13 mouse cellular contexts compared by ENCODE assay signal in the genomic region with DNA sequence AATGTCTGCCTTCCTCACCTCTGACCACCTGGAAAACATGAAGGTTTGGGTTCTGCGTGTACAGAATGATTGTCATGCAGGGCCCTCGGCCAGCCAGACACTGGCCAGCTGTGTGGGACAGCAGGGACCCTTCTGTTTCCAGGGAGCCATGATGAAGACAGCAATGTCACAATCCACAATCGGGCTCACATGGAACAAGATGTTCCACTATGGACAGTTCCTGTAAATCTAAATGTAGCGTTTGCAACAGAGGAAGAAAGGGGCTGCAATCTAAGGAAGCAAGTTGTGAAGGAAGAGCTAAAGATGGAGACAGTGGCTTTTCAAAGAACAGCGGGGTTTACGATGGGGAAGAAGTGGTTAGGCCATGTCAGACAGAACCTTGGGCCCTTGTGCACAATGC.
DNase-seq lines count a peak whose midpoint lies in the region; ATAC-seq and TF ChIP-seq lines count a peak whose summit lies in the region.
"Had no signal": no experiment of that assay in that cellular context is flagged by ENCODE, and none has a peak within 500 bp of the region (broad histone marks: within the 10 kb centered on the region; RNA-seq: fewer than 3 reads in every experiment).

No protein-coding gene starts in this region.

- no peak for TF ChIP-seq CTCF in gastrocnemius, adult 2 months (IDR thresholded peaks at IDR 0.05)
- TF ChIP-seq CTCF in lung, postnatal 0 days (IDR thresholded peaks at IDR 0.05): no peak
- no peak for TF ChIP-seq CTCF in thymus, adult 2 months (IDR thresholded peaks at IDR 0.05; ENCODE audit: borderline replicate concordance, control insufficient read depth, extremely low read depth, insufficient read depth, low read length, poor library complexity)

- H3K4me1 ChIP-seq in kidney, embryonic 16.5 days (ENCODE audit: insufficient read depth, low read length): peaks cover 7% of the 10 kb centered on the region; the same call in 1 of the 2 replicates
- peaks cover 6% of the 10 kb centered on the region; the same call in 1 of the 2 replicates for H3K4me1 ChIP-seq in lung, postnatal 0 days (ENCODE audit: insufficient read depth, low read depth, low read length)
- peaks cover 14% of the 10 kb centered on the region for H3K4me1 ChIP-seq in thymus, adult 2 months (replicated peaks; ENCODE audit: control insufficient read depth, insufficient read depth, low read length)
- H3K4me1 ChIP-seq: hindbrain, embryonic 15.5 days; neural tube, embryonic 15.5 days had no signal

- 78% methylated on average over 6 of the region's 6 CpGs for WGBS in kidney, embryonic 16.5 days
- 46% methylated on average over 6 of the region's 6 CpGs for WGBS in lung, postnatal 0 days
- WGBS in thymus, adult 2 months: 37% methylated on average over 6 of the region's 6 CpGs

- H3K27me3 ChIP-seq in kidney, embryonic 16.5 days (ENCODE audit: insufficient read depth, low read length): no peaks in the 10 kb centered on the region
- H3K27me3 ChIP-seq in lung, postnatal 0 days (replicated peaks; ENCODE audit: insufficient read depth, low read length): 0 out of 2 replicates have a peak, but pooled peaks cover 2% of the 10 kb centered on the region
- H3K27me3 ChIP-seq in thymus, adult 2 months (ENCODE audit: control insufficient read depth, insufficient read depth, low read length): no peaks in the 10 kb centered on the region
- H3K27me3 ChIP-seq: hindbrain, embryonic 15.5 days had no signal

- H3K9me3 ChIP-seq in kidney, embryonic 16.5 days (ENCODE audit: low read length): no peaks in the 10 kb centered on the region
- H3K9me3 ChIP-seq in lung, postnatal 0 days (ENCODE audit: low read length): no peaks in the 10 kb centered on the region
- H3K9me3 ChIP-seq: hindbrain, embryonic 15.5 days; neural tube, embryonic 15.5 days had no signal

- TF ChIP-seq POLR2A in thymus, adult 2 months (IDR thresholded peaks at IDR 0.05; ENCODE audit: control insufficient read depth, extremely low read depth, insufficient read depth, low read length, poor library complexity): no peak

- TF ChIP-seq EP300 in lung, postnatal 0 days (IDR thresholded peaks at IDR 0.05): peak; percentile 98

- H3K9ac ChIP-seq in kidney, embryonic 16.5 days (replicated peaks; ENCODE audit: low read length): no peak overlapping the region
- H3K9ac ChIP-seq in lung, postnatal 0 days (replicated peaks; ENCODE audit: low read depth): no peak overlapping the region
- H3K9ac ChIP-seq: hindbrain, embryonic 15.5 days; neural tube, embryonic 15.5 days had no signal

- H3K4me3 ChIP-seq in gastrocnemius, adult 2 months: no peak overlapping the region
- no peak overlapping the region for H3K4me3 ChIP-seq in kidney, embryonic 16.5 days (ENCODE audit: low read length)
- no peak overlapping the region for H3K4me3 ChIP-seq in lung, postnatal 0 days (ENCODE audit: low read depth, low read length)
- H3K4me3 ChIP-seq in thymus, adult 2 months (ENCODE audit: control insufficient read depth, insufficient read depth, low read length): no peak overlapping the region
- H3K4me3 ChIP-seq: hindbrain, embryonic 15.5 days; neural tube, embryonic 15.5 days had no signal

- no peak for ATAC-seq in kidney, embryonic 16.5 days (ENCODE audit: low FRiP score, low TSS enrichment)
- ATAC-seq in common myeloid progenitor, adult 5-6 weeks (replicated peaks; ENCODE audit: low read depth, poor library complexity, severe bottlenecking): peak; percentile 22
- peak; percentile 80 for ATAC-seq in lung, postnatal 0 days

- intact Hi-C loops in gastrocnemius, adult 2 months (cut with DNase I): no loop called here

- no peaks in the 10 kb centered on the region for H3K36me3 ChIP-seq in kidney, embryonic 16.5 days (ENCODE audit: insufficient read depth, low read length)
- no peaks in the 10 kb centered on the region for H3K36me3 ChIP-seq in lung, postnatal 0 days (ENCODE audit: insufficient read depth, low read length)
- no peaks in the 10 kb centered on the region for H3K36me3 ChIP-seq in thymus, adult 2 months (ENCODE audit: control insufficient read depth, insufficient read depth, low read length)
- H3K36me3 ChIP-seq: hindbrain, embryonic 15.5 days; neural tube, embryonic 15.5 days had no signal

- DNase-seq in gastrocnemius, adult 2 months: no peak
- DNase-seq in gastrocnemius, postnatal 10 days: no peak
- DNase-seq in kidney, postnatal 36 days: no peak
- DNase-seq in lung, postnatal 0 days (ENCODE audit: low spot score): peak; percentile 92
- DNase-seq in thymus, adult 2 months: no peak
- DNase-seq in cerebellum, adult 11 months: no peak
- DNase-seq: cerebellum, adult 8-10 months; right cerebral cortex, adult 18-20 months had no signal

- 0 out of 2 replicates have a peak overlapping the region, but pooled peaks have one; percentile 28 for H3K27ac ChIP-seq in gastrocnemius, adult 2 months
- 0 out of 2 replicates have a peak overlapping the region, but pooled peaks have one; percentile 27 for H3K27ac ChIP-seq in kidney, embryonic 16.5 days (ENCODE audit: low read length)
- H3K27ac ChIP-seq in lung, postnatal 0 days (ENCODE audit: low read length): peak overlapping the region; percentile 79
- H3K27ac ChIP-seq in thymus, adult 2 months (ENCODE audit: control insufficient read depth, insufficient read depth, low read length): no peak overlapping the region
- H3K27ac ChIP-seq: hindbrain, embryonic 15.5 days; macrophage; neural tube, embryonic 15.5 days had no signal

- no peak overlapping the region for H3K4me2 ChIP-seq in kidney, embryonic 16.5 days (replicated peaks; ENCODE audit: low read depth, low read length)
- no peak overlapping the region for H3K4me2 ChIP-seq in lung, postnatal 0 days (replicated peaks; ENCODE audit: low read depth, low read length)
- H3K4me2 ChIP-seq: hindbrain, embryonic 15.5 days; neural tube, embryonic 15.5 days had no signal
